Mouse (Mus musculus): ENCODE results near the gene Vasn. TPM values are rescaled to one million over a fixed set of nuclear protein-coding genes. Genes with fewer than 3 reads are reported as not detected.
"Not testable (repeated sequence)": the region's sequence is repeated elsewhere in the genome, so short reads cannot be mapped to it uniquely, and the experiment has no call there.

Gene Vasn
- polyA plus RNA-seq, 1 experiment from 2014 or later: 10.9 TPM

DNA sequence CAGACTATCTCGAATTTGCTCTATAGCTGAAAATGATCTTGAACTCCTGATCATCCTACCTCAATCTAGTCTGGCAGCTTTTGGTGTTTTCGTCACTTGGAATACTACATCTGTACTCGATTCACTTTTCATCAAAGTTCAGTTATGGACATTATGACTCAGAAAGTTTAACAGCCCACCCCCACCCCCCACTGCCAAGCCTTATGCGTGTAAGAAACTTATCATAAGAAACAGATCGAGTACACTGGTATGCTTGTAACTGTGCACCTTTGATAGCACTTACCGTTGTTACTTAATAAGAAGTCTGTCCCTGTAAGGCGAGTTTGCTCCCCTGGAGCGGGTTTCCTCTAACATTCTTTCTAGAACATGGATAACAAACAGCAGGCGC lies 43.4 kb downstream of the Vasn start:
- peaks cover 18% of the 10 kb centered on the region for H3K4me1 ChIP-seq
- WGBS: 32% methylated on average over 9 of the region's 9 CpGs
- H3K4me3 ChIP-seq: peak overlapping the region; percentile 88
- H3K9ac ChIP-seq: peak overlapping the region; percentile 50; the same call in 1 of the 2 replicates
- H3K27ac ChIP-seq: no peak overlapping the region
- ATAC-seq (ENCODE audit: low FRiP score, low read depth): no peak
- H3K36me3 ChIP-seq: peaks cover 9% of the 10 kb centered on the region
- H3K27me3 ChIP-seq (replicated peaks): no peaks in the 10 kb centered on the region
- H3K4me2 ChIP-seq (replicated peaks): peak overlapping the region; percentile 92
- H3K9me3 ChIP-seq: no peaks in the 10 kb centered on the region

DNA sequence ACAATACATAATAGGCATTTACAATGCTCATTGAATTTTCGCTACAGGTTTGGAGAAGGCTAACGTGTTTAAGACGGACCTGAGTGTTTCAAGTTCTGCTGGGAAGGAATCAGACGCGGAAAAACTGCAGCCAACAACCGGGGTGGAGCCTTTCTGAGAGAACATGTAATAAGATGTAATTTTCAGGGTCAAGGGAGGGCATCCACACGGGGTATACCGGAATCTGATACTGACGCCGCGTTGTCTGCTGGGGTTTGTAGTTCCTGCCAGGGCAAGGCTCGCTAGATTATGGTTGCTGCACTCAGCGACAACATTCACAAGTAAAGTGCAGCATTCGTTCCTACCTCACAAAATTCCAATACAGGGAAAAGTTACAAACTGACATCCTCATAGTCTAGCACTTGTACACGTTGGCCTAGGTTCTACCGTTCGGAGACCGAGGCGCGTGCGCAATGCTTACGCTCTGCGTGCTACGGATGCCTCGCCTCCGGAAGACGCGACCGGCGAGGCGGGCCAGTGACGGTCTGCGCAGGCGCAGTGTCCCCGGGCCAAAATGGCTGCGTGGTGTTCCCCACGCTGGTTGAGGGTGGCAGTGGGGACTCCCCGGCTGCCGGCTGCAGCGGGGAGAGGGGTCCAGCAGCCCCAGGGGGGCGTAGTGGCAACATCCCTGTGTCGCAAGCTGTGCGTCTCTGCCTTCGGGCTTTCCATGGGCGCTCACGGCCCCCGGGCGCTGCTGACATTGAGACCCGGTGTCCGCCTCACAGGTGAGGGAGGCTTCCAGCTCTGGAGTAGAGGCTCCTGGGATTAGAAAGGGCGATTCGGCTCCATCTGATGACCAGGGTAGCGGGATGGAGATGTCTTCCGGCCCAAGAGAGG lies 44.1 kb downstream of the Vasn start:
- Histone ChIP-seq H3K4me1 (peaks cover 14% of the 10 kb centered on the region), H3K27ac (no peak overlapping the region), H3K4me2 (replicated peaks) (peak overlapping the region; percentile 92), H3K9me3 (no peaks in the 10 kb centered on the region), H3K9ac (peak overlapping the region; percentile 81), H3K4me3 (peak overlapping the region; percentile 88), H3K27me3 (replicated peaks) (no peaks in the 10 kb centered on the region), H3K36me3 (peaks cover 12% of the 10 kb centered on the region)
- peak; percentile 80 for ATAC-seq (ENCODE audit: low FRiP score, low read depth)
- WGBS: under 1% methylated on average over 54 of the region's 54 CpGs

DNA sequence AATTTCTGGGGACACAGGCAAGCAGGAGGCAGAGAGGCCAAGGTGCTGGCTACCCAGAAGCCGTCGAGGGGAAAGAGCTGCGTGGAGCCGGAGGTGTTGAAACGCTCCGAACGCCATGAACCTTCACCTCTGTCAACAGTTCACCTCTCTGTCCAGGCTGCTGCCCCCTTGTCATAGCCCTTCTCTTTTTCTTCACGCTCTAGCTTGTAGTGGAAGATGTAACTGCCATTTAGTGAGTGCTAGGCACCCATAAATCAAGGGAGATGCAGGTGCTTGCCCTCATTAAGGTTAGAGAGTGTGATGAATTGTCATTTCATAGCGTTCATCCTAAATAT lies 44.7 kb downstream of the Vasn start:
- peak overlapping the region; percentile 81 for H3K9ac ChIP-seq
- H3K4me3 ChIP-seq: peak overlapping the region; percentile 88
- under 1% methylated on average over 9 of the region's 9 CpGs for WGBS
- no peaks in the 10 kb centered on the region for H3K9me3 ChIP-seq
- H3K27ac ChIP-seq: no peak overlapping the region
- no peaks in the 10 kb centered on the region for H3K27me3 ChIP-seq (replicated peaks)
- H3K4me1 ChIP-seq: peaks cover 8% of the 10 kb centered on the region
- peaks cover 18% of the 10 kb centered on the region for H3K36me3 ChIP-seq
- peak overlapping the region; percentile 92 for H3K4me2 ChIP-seq (replicated peaks)
- no peak; the same call in 1 of the 2 replicates for ATAC-seq (ENCODE audit: low FRiP score, low read depth)

GRCm38 (mm10) chr16:4689371-4689770 lies 49.6 kb downstream of the Vasn start:
- peaks cover 61% of the 10 kb centered on the region for H3K36me3 ChIP-seq
- ATAC-seq (ENCODE audit: low FRiP score, low read depth); H3K9me3 ChIP-seq; H3K9ac ChIP-seq; H3K27me3 ChIP-seq (replicated peaks); H3K27ac ChIP-seq; H3K4me2 ChIP-seq (replicated peaks); H3K4me3 ChIP-seq; H3K4me1 ChIP-seq: not testable (repeated sequence)
- WGBS: 96% methylated on average over 4 of the region's 4 CpGs

Other genes with a start within 250 kb of the Vasn start
- gene Adcy9, start 219.4 kb upstream of the Vasn start, polyA plus RNA-seq (2016; fragmentation: Nextera tagmentation; extraction: Ambion mirVana): 3.0 and 3.1 TPM in 2 replicates
- gene Srl, start 98.1 kb upstream of the Vasn start, polyA plus RNA-seq (2016; fragmentation: Nextera tagmentation; extraction: Ambion mirVana): 30.2 and 33.2 TPM in 2 replicates
- gene Tfap4, start 80.1 kb upstream of the Vasn start, polyA plus RNA-seq (2016; fragmentation: Nextera tagmentation; extraction: Ambion mirVana): 13.5 and 14.2 TPM in 2 replicates
- 36.5 and 36.7 TPM in 2 replicates for gene Glis2, start 45.2 kb upstream of the Vasn start, polyA plus RNA-seq (2016; fragmentation: Nextera tagmentation; extraction: Ambion mirVana)
- 121 and 143 TPM in 2 replicates for gene Pam16, start 15.0 kb upstream of the Vasn start, polyA plus RNA-seq (2016; fragmentation: Nextera tagmentation; extraction: Ambion mirVana)
- 51.5 and 56.4 TPM in 2 replicates for gene Dnaja3, start within 50 bp of the Vasn start, polyA plus RNA-seq (2016; fragmentation: Nextera tagmentation; extraction: Ambion mirVana)
- 23.6 and 31.2 TPM in 2 replicates for gene Coro7, start 39.8 kb downstream of the Vasn start, polyA plus RNA-seq (2016; fragmentation: Nextera tagmentation; extraction: Ambion mirVana)
- 98.7 and 105 TPM in 2 replicates for gene Nmral1, start 79.4 kb downstream of the Vasn start, polyA plus RNA-seq (2016; fragmentation: Nextera tagmentation; extraction: Ambion mirVana)
- gene Hmox2, start 86.4 kb downstream of the Vasn start, polyA plus RNA-seq (2016; fragmentation: Nextera tagmentation; extraction: Ambion mirVana): 88.9 and 90.0 TPM in 2 replicates
- gene Cdip1, start 150.4 kb downstream of the Vasn start, polyA plus RNA-seq (2016; fragmentation: Nextera tagmentation; extraction: Ambion mirVana): 97.0 and 102 TPM in 2 replicates
- gene 4930562C15Rik, start 195.5 kb downstream of the Vasn start, polyA plus RNA-seq (2016; fragmentation: Nextera tagmentation; extraction: Ambion mirVana): 0.27 and 0.51 TPM in 2 replicates
- gene Ubald1, start 240.4 kb downstream of the Vasn start, polyA plus RNA-seq (2016; fragmentation: Nextera tagmentation; extraction: Ambion mirVana): 41.9 and 45.0 TPM in 2 replicates
- 92.5 and 93.3 TPM in 2 replicates for gene Mgrn1, start 246.3 kb downstream of the Vasn start, polyA plus RNA-seq (2016; fragmentation: Nextera tagmentation; extraction: Ambion mirVana)

Measured in neural tube, embryonic 12.5 days (tissue).